In the genomic region with DNA sequence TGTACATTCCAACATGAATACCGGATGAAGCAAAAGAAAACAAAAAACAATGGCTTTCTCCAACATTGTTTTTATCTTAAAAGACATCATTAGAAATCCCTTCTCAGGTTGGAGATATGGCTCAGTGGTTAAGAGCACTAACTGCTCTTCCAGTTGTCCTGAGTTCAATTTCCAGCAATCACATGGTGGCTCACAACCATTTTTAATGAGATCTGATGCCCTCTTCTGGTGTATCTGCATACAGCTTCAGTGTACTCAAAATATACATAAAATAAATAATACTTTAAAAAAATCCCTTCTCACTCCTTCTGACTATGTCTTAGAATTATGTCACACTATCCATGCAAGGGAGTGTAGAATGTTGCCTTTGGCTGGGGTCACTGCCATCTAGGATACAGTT, we compare ENCODE assay signal across 13 mouse cellular contexts. TPM values are rescaled to one million over a fixed set of nuclear protein-coding genes. Genes with fewer than 3 reads are reported as not detected.
"Had no signal": no experiment of that assay in that cellular context is flagged by ENCODE, and none has a peak within 500 bp of the region (broad histone marks: within the 10 kb centered on the region; RNA-seq: fewer than 3 reads in every experiment).

No protein-coding gene starts in this region.

- H3K4me3 ChIP-seq: kidney, embryonic 15.5 days; limb, embryonic 15.5 days; liver, embryonic 13.5 days; lung, embryonic 15.5 days; midbrain, embryonic 12.5 days; neural tube, embryonic 12.5 days had no signal

- H3K27ac ChIP-seq: kidney, embryonic 15.5 days; limb, embryonic 15.5 days; liver, embryonic 13.5 days; lung, embryonic 15.5 days; midbrain, embryonic 12.5 days; neural tube, embryonic 12.5 days had no signal

- H3K36me3 ChIP-seq: kidney, embryonic 15.5 days; limb, embryonic 15.5 days; liver, embryonic 13.5 days; lung, embryonic 15.5 days; midbrain, embryonic 12.5 days; neural tube, embryonic 12.5 days had no signal

- H3K9me3 ChIP-seq: kidney, embryonic 15.5 days; limb, embryonic 15.5 days; liver, embryonic 13.5 days; lung, embryonic 15.5 days; midbrain, embryonic 12.5 days; neural tube, embryonic 12.5 days had no signal

- H3K4me2 ChIP-seq: kidney, embryonic 15.5 days; limb, embryonic 15.5 days; liver, embryonic 13.5 days; lung, embryonic 15.5 days; midbrain, embryonic 12.5 days; neural tube, embryonic 12.5 days had no signal

- H3K4me1 ChIP-seq: kidney, embryonic 15.5 days; limb, embryonic 15.5 days; liver, embryonic 13.5 days; lung, embryonic 15.5 days; midbrain, embryonic 12.5 days; neural tube, embryonic 12.5 days had no signal

- H3K9ac ChIP-seq: kidney, embryonic 15.5 days; limb, embryonic 15.5 days; liver, embryonic 13.5 days; liver, postnatal 0 days; lung, embryonic 15.5 days; midbrain, embryonic 12.5 days; neural tube, embryonic 12.5 days had no signal

- DNase-seq: kidney, adult 2 months; kidney, postnatal 36 days; liver, embryonic 13.5 days; liver, postnatal 0 days; lung, postnatal 14 days; thymus, adult 2 months; thymus, postnatal 25 days had no signal

- ATAC-seq: liver, postnatal 0 days had no signal

RNA-seq across cellular contexts. Expression of a gene that starts 6.1 kb away (rescaled TPM):
- total RNA-seq: neutrophil, adult 5-6 weeks had no signal

RNA-seq across cellular contexts. Expression of a gene that starts 11.4 kb away (rescaled TPM):
- total RNA-seq: neutrophil, adult 5-6 weeks had no signal

RNA-seq across cellular contexts. Expression of a gene that starts 19.0 kb away (rescaled TPM):
- total RNA-seq: neutrophil, adult 5-6 weeks had no signal
